Mouse (Mus musculus) forebrain, postnatal 0 days (tissue): Measurements from ENCODE around the gene Il21. TPM values are rescaled to one million over a fixed set of nuclear protein-coding genes. Genes with fewer than 3 reads are reported as not detected.

Experiments used
- ATAC-seq: fragments of 200-750 bp; cut with Nextera tagmentation; 2 replicates; pipeline ENCODE4 v1.8.0; 2017; ENCODE audit warnings: mild to moderate bottlenecking, moderate library complexity
- DNase-seq: peaks from one replicate; pipeline ENCODE4 v3.0.0-alpha.2; 2015
- H3K27ac ChIP-seq: fragments of 300-500 bp; sonication (generic); 2 replicates; pipeline ENCODE4 v1.5.1; 2014; ENCODE audit warnings: low read depth, mild to moderate bottlenecking, antibody characterized with exemption, low read length, moderate library complexity, mixed read lengths
- H3K27me3 ChIP-seq: fragments of 300-500 bp; sonication (generic); 2 replicates; pipeline ENCODE4 v1.6.1; 2014; ENCODE audit warnings: mild to moderate bottlenecking, low read length, mixed read lengths; ENCODE audit not compliant: insufficient read depth
- H3K36me3 ChIP-seq: fragments of 300-500 bp; sonication (generic); 2 replicates; pipeline ENCODE4 v1.6.1; 2014; ENCODE audit warnings: mild to moderate bottlenecking, moderate library complexity; ENCODE audit not compliant: insufficient read depth
- H3K4me1 ChIP-seq: fragments of 300-500 bp; sonication (generic); 2 replicates; pipeline ENCODE4 v1.6.1; 2014; ENCODE audit warnings: antibody characterized with exemption; ENCODE audit not compliant: insufficient read depth
- H3K4me2 ChIP-seq: fragments of 300-500 bp; sonication (generic); 2 replicates; pipeline ENCODE4 v1.6.1; 2014; ENCODE audit warnings: low read depth, mild to moderate bottlenecking, moderate library complexity
- H3K4me3 ChIP-seq: fragments of 300-500 bp; sonication (generic); 2 replicates; pipeline ENCODE4 v1.5.1; 2014; ENCODE audit warnings: low read depth, low read length, mixed read lengths
- H3K9ac ChIP-seq: fragments of 300-500 bp; sonication (generic); 2 replicates; pipeline ENCODE4 v1.6.1; 2014; ENCODE audit warnings: mild to moderate bottlenecking
- H3K9me3 ChIP-seq: fragments of 300-500 bp; sonication (generic); 2 replicates; pipeline ENCODE4 v1.6.1; 2016; ENCODE audit warnings: low read length
- CTCF ChIP-seq: sonication (generic); IDR thresholded peaks from 2 replicates; pipeline ENCODE4 v1.5.1; 2016; ENCODE audit warnings: antibody characterized with exemption, control low read depth, low read depth
- WGBS: fragments of 180-500 bp; shearing (Covaris S2); extraction: QIAGEN DNeasy Blood & Tissue Kit; methylation state at CpG from one replicate; pipeline ENCODE4 v1.1.7; 2014; 5-methylcytosine and 5-hydroxymethylcytosine counted together
- polyA plus RNA-seq: library from polyadenylated mRNA; unstranded; fragments of >200 nt; fragmentation: Nextera tagmentation; extraction: Ambion mirVana; gene quantifications from 2 replicates; pipeline ENCODE4 v1.2.1, GENCODE M21; 2015
- total RNA-seq: library from RNA; depleted of rRNA; stranded (reverse); fragments of >200 nt; gene quantifications from 2 replicates; pipeline ENCODE4 v1.2.3, GENCODE M21; 2014

Il21 gene
- total and polyA plus RNA-seq, 2 experiments from 2014 or later: 0.14 TPM; not detected in 1

- Histone ChIP-seq H3K4me1 (no peaks in the 10 kb centered on the region), H3K36me3 (no peaks in the 10 kb centered on the region), H3K27me3 (no peaks in the 10 kb centered on the region), H3K9ac (no peak overlapping the region), H3K9me3 (no peaks in the 10 kb centered on the region), H3K4me2 (no peak overlapping the region), H3K27ac (no peak overlapping the region), H3K4me3 (no peak overlapping the region)
- peak; percentile 14 for DNase-seq
- TF ChIP-seq CTCF: no peak
- peak; percentile 72 for ATAC-seq
- 55% methylated on average over 10 of the region's 10 CpGs for WGBS
Observed at GRCm38 (mm10) chr3:37259331-37259999, 27.0 kb upstream of the Il21 start.

GRCm38 (mm10) chr3:37257776-37258175 lies 25.3 kb upstream of the Il21 start:
- Histone ChIP-seq H3K9me3 (no peaks in the 10 kb centered on the region), H3K36me3 (no peaks in the 10 kb centered on the region), H3K9ac (no peak overlapping the region), H3K4me1 (no peaks in the 10 kb centered on the region), H3K4me3 (no peak overlapping the region), H3K27me3 (no peaks in the 10 kb centered on the region), H3K4me2 (no peak overlapping the region), H3K27ac (no peak overlapping the region)
- 91% methylated on average over 15 of the region's 15 CpGs for whole genome bisulfite sequencing
- no peak for DNase-seq
- no peak for TF ChIP-seq CTCF
- ATAC-seq: no peak

- Histone ChIP-seq H3K27me3 (no peaks in the 10 kb centered on the region), H3K27ac (no peak overlapping the region), H3K4me1 (no peaks in the 10 kb centered on the region), H3K4me2 (no peak overlapping the region), H3K9me3 (no peaks in the 10 kb centered on the region), H3K9ac (no peak overlapping the region), H3K36me3 (no peaks in the 10 kb centered on the region), H3K4me3 (no peak overlapping the region)
- ATAC-seq: no peak
- DNase-seq: no peak
- 89% methylated on average over 3 of the region's 3 CpGs for WGBS
- no peak for TF ChIP-seq CTCF
Observed at GRCm38 (mm10) chr3:37250967-37251366, 18.5 kb upstream of the Il21 start.

- Histone ChIP-seq H3K36me3 (no peaks in the 10 kb centered on the region), H3K9me3 (no peaks in the 10 kb centered on the region), H3K4me2 (no peak overlapping the region), H3K27me3 (no peaks in the 10 kb centered on the region), H3K4me3 (no peak overlapping the region), H3K9ac (no peak overlapping the region), H3K4me1 (no peaks in the 10 kb centered on the region), H3K27ac (no peak overlapping the region)
- no peak for TF ChIP-seq CTCF
- WGBS: 87% methylated on average over 4 of the region's 4 CpGs
- no peak for ATAC-seq
- DNase-seq: no peak
Observed at GRCm38 (mm10) chr3:37235025-37235424, 2.6 kb upstream of the Il21 start.

GRCm38 (mm10) chr3:37231153-37231552 lies 1.3 kb downstream of the Il21 start:
- Histone ChIP-seq H3K4me3 (no peak overlapping the region), H3K4me1 (no peaks in the 10 kb centered on the region; the same call in 1 of the 2 replicates), H3K27ac (no peak overlapping the region), H3K9ac (no peak overlapping the region), H3K4me2 (no peak overlapping the region), H3K27me3 (no peaks in the 10 kb centered on the region), H3K9me3 (no peaks in the 10 kb centered on the region), H3K36me3 (no peaks in the 10 kb centered on the region)
- no peak for ATAC-seq
- no peak for DNase-seq
- TF ChIP-seq CTCF: no peak
- WGBS: 35% methylated on average over 7 of the region's 7 CpGs

- Histone ChIP-seq H3K27me3 (no peaks in the 10 kb centered on the region), H3K36me3 (no peaks in the 10 kb centered on the region), H3K4me3 (no peak overlapping the region), H3K9me3 (no peaks in the 10 kb centered on the region), H3K9ac (no peak overlapping the region), H3K4me2 (no peak overlapping the region), H3K4me1 (no peaks in the 10 kb centered on the region; the same call in 1 of the 2 replicates), H3K27ac (no peak overlapping the region)
- ATAC-seq (no peak), DNase-seq (no peak)
- TF ChIP-seq CTCF: no peak
- 61% methylated on average over 11 of the region's 11 CpGs for WGBS
Observed at GRCm38 (mm10) chr3:37229082-37229829, 3.2 kb downstream of the Il21 start.

GRCm38 (mm10) chr3:37225124-37225523 lies 7.3 kb downstream of the Il21 start:
- no peaks in the 10 kb centered on the region for H3K36me3 ChIP-seq
- H3K9me3 ChIP-seq: no peaks in the 10 kb centered on the region
- H3K4me3 ChIP-seq: no peak overlapping the region
- no peaks in the 10 kb centered on the region for H3K27me3 ChIP-seq
- H3K4me1 ChIP-seq: no peaks in the 10 kb centered on the region; the same call in 1 of the 2 replicates
- no peak overlapping the region for H3K9ac ChIP-seq
- ATAC-seq (no peak), DNase-seq (no peak)
- WGBS: 93% methylated on average over 13 of the region's 13 CpGs
- TF ChIP-seq CTCF: no peak
- H3K4me2 ChIP-seq: no peak overlapping the region
- H3K27ac ChIP-seq: no peak overlapping the region
